Mouse (Mus musculus) left cerebral cortex, adult 2 months (tissue): ENCODE results near the gene Trim66. TPM values are rescaled to one million over a fixed set of nuclear protein-coding genes. Genes with fewer than 3 reads are reported as not detected.

Source experiments
- DNase-seq, 2 experiments: peaks; one replicate each; pipeline ENCODE4 v3.0.0; 2021 to 2022; ENCODE audit warnings: low spot score in 2 of 2, mixed read lengths in 1 of 2; ENCODE audit errors: extremely low spot score in 1 of 2
- H3K27ac ChIP-seq: fragments of 200-600 bp; 2 replicates; pipeline ENCODE4 v1.8.1; 2022
- H3K4me3 ChIP-seq: fragments of 200-600 bp; 2 replicates; pipeline ENCODE4 v1.8.1; 2022
- CTCF ChIP-seq: fragments of 200-600 bp; IDR thresholded peaks from 2 replicates; pipeline ENCODE4 v1.8.1; 2022; ENCODE audit warnings: antibody characterized with exemption, mild to moderate bottlenecking, moderate library complexity
- intact Hi-C: fragments of 180-260 bp; cut with DNase I; formaldehyde crosslinking; loops from one replicate; pipeline ENCODE4 v1.15.1; 2025
- total RNA-seq, 2 experiments: library from RNA; stranded (reverse); gene quantifications; 2 replicates each; pipeline ENCODE4 v1.2.3; 2021

The Trim66 gene
- total RNA-seq, 2 experiments from 2014 or later: 20.9 to 21.3 TPM

DNA sequence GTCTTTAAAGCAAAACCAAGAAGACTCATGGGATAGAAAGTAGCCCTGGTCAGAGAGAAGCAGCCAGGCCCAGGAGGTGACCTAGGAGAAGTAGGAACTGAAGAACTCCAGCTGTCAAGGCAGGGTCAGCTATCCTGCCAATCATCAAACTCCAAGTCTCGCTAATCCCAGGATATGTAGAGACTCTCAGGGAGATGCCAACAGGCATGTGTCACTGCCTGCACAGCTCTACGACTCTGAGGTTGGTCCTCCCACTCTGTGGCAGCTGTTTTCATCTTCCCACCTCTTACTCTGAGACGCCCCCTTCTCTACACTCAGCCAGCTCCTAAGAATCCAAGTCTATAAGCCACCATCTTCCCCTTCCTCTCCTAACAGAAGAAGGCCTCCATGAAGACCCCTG is 24.8 kb upstream of the Trim66 start:
- TF ChIP-seq CTCF: no peak
- no peak for DNase-seq
- Histone ChIP-seq H3K27ac (peak overlapping the region; percentile 44; the same call in 1 of the 2 replicates), H3K4me3 (no peak overlapping the region)
- intact Hi-C loops: no loop called here

- no peak for DNase-seq
- Histone ChIP-seq H3K27ac (no peak overlapping the region; the same call in 1 of the 2 replicates), H3K4me3 (no peak overlapping the region)
- intact Hi-C loops: no loop called here
- no peak for TF ChIP-seq CTCF
These were observed 23.6 kb upstream of the Trim66 start for GRCm38 (mm10) chr7:109531501-109531900.

DNA sequence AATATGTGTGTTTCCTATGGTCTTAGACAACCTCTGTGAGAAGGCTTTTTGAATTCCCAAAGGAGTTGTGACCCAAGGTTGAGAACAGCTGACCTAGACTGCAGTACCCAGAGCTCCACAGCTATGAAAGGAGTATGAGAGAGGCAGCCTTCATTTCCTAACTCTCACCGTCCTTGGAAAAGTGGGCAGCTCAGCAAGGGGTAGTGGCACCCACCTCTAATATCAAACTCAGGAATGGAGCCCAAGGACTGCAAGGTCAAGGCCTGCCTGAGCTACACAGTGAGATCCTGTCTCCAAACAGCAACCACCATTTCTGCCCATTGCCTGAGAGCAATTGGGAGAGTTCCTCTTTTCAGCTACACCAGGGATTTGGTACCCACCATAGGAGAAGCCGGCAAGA is 21.8 kb upstream of the Trim66 start:
- H3K27ac ChIP-seq: no peak overlapping the region

GRCm38 (mm10) chr7:109528356-109528755 is 20.4 kb upstream of the Trim66 start:
- Histone ChIP-seq H3K4me3 (no peak overlapping the region), H3K27ac (no peak overlapping the region)
- peak; percentile 66 for TF ChIP-seq CTCF
- DNase-seq: peak; percentile 35 to 39
- intact Hi-C loops: loop anchor here (2.0 kb wide), 1 partner anchor 190 kb away; no protein-coding TSS in a partner anchor

More for the DNA sequence above, 21.8 kb upstream of the Trim66 start:
- no peak for TF ChIP-seq CTCF
- no peak overlapping the region for H3K4me3 ChIP-seq
- intact Hi-C loops: loop anchor here (2.0 kb wide), 1 partner anchor 189 kb away; no protein-coding TSS in a partner anchor
- DNase-seq: no peak

DNA sequence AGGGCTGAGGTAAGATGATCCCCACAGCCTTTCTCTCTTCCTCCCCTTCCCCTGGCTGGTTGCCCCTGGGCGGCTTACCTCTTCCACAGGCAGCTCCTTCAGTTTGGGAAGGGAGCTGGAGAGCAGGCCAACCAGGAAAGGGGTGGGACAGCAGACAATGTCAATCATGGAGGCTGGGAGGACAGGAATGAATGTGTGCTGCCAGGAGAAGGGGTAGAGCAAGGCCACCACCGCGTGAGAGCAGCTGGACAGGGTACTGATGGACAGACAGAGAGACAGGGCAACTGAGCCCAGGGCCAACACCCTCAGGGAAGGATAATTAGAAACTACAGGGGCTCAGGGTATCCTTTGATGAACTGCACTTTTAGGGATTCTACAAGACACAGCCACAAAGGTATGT is 19.6 kb upstream of the Trim66 start:
- intact Hi-C loops: no loop called here

DNA sequence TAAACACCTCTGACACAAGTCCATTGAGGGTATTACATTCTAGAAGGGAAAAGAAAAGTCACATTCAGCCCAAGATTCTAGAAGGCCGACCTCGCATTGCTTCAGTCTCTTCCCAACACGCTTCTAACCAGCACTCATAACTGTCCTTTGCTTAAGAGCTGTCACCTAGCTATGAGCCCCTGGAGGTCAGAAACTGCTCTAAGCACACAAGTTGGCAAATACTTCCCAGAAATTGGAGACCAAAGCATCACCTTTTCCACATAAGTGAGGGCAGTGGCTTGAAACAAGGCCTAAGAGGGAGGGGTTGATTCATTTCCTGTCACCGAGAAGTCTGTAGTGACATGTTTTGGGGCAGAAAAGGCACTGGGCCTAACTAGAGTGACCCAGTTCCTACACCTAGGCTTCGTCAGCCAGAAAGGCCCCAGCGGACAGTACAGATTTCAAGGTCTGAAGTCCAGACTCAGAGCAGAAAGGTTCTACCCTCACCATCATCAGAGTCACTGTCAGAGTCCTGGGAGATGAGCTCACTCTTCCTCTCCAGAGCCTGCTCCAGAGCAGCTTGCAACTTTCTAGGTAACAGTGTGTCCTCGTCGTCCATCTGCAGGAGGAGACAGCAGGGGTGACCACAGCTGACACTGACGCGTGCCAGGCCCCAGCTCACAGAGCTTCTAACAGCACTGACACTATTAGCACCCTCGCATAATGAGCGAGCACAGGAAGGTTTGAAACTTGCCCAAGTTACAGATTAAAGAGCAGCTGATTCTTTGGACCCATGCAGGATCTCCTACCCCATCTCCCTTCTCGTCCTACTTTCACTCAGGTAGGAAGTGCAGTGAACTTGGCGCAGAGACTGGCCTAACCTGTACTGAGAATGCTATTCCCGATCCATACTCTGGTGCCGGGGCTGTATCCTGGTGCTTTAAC is 18.1 kb upstream of the Trim66 start:
- Histone ChIP-seq H3K27ac (no peak overlapping the region), H3K4me3 (no peak overlapping the region)
- no peak for TF ChIP-seq CTCF
- no peak for DNase-seq
- intact Hi-C loops: no loop called here

More for the DNA sequence above, 19.6 kb upstream of the Trim66 start:
- no peak overlapping the region for H3K27ac ChIP-seq
- no peak for DNase-seq
- TF ChIP-seq CTCF: no peak
- no peak overlapping the region for H3K4me3 ChIP-seq

GRCm38 (mm10) chr7:109524763-109525162 is 16.8 kb upstream of the Trim66 start:
- no peak overlapping the region for H3K27ac ChIP-seq
- no peak for DNase-seq
- H3K4me3 ChIP-seq: no peak overlapping the region
- intact Hi-C loops: no loop called here
- TF ChIP-seq CTCF: no peak

DNA sequence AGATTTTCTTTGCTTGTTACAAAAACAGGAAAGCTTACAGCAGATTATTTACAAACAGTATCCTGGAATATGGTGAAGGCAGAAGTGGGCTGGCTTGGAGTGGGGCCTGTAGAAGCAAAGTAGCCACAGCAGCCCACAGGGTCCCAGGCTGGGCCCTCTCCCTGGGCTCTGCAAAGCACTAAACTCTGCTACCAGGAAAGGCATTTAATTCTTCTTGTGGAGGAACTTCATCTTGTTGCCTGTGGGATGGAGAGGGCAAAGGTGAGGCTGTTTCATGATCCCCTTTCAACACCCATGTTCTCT is 16.5 kb upstream of the Trim66 start:
- intact Hi-C loops: no loop called here

GRCm38 (mm10) chr7:109523741-109524441 is 16.0 kb upstream of the Trim66 start:
- TF ChIP-seq CTCF: no peak
- Histone ChIP-seq H3K27ac (no peak overlapping the region), H3K4me3 (no peak overlapping the region)
- DNase-seq: no peak
- intact Hi-C loops: no loop called here

More for the DNA sequence above, 16.5 kb upstream of the Trim66 start:
- H3K27ac ChIP-seq: no peak overlapping the region
- H3K4me3 ChIP-seq: no peak overlapping the region
- no peak for TF ChIP-seq CTCF
- no peak for DNase-seq

GRCm38 (mm10) chr7:109523304-109523703 is 15.4 kb upstream of the Trim66 start:
- no peak overlapping the region for H3K27ac ChIP-seq
- no peak overlapping the region for H3K4me3 ChIP-seq
- DNase-seq: no peak
- TF ChIP-seq CTCF: no peak
- intact Hi-C loops: no loop called here

DNA sequence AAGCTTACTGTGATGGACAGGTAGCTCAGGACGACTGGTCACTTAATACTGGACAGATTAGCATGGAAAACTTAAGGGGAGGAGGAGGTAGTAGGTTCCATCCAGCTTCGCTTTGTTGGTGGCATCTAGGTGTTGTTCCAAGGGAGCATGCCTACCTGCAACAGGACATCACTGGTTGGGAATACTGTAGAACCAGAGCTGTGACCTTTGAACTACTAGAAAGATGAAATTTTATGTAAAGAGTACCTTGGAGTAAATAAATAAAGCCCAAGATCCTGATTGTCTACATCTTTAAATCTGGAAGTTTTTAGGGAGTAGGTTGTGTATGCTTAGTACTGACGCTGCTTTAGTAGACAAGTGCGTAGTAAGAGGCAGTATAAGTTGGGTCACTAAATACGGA is 14.2 kb upstream of the Trim66 start:
- intact Hi-C loops: no loop called here
- no peak for TF ChIP-seq CTCF
- Histone ChIP-seq H3K4me3 (no peak overlapping the region), H3K27ac (no peak overlapping the region)
- no peak for DNase-seq

GRCm38 (mm10) chr7:109519936-109520335 is 12.0 kb upstream of the Trim66 start:
- Histone ChIP-seq H3K27ac (peak overlapping the region; percentile 99; the same call in 1 of the 2 replicates), H3K4me3 (peak overlapping the region; percentile 91)
- no peak for TF ChIP-seq CTCF
- no peak for DNase-seq
- intact Hi-C loops: loop anchor here (2.0 kb wide), 2 partner anchors 51 to 97 kb away; no protein-coding TSS in a partner anchor
